Mouse (Mus musculus): ENCODE results near the gene Bdh2. TPM values are rescaled to one million over a fixed set of nuclear protein-coding genes. Genes with fewer than 3 reads are reported as not detected.

Bdh2 gene
- polyA plus RNA-seq, 1 experiment, result 3.9 TPM

- no peaks in the 10 kb centered on the region for H3K36me3 ChIP-seq (ENCODE audit: control insufficient read depth, insufficient read depth)
- no peak overlapping the region for H3K4me2 ChIP-seq (ENCODE audit: low read depth)
- H3K27me3 ChIP-seq (ENCODE audit: control insufficient read depth, insufficient read depth, insufficient read length), result no peaks in the 10 kb centered on the region
- H3K79me2 ChIP-seq (ENCODE audit: control insufficient read depth, insufficient read depth), result no peaks in the 10 kb centered on the region
- TF ChIP-seq POLR2AphosphoS2 (IDR thresholded peaks at IDR 0.05; ENCODE audit: insufficient read length, low read depth) (no peak), SRF (IDR thresholded peaks at IDR 0.05; ENCODE audit: control insufficient read depth, insufficient read length, low read depth) (no peak), MYOD1 (IDR thresholded peaks at IDR 0.05; ENCODE audit: control insufficient read depth in 1 of 3, insufficient read length in 2 of 3, low read depth in 2 of 3) (no peak), REST (IDR thresholded peaks at IDR 0.05; ENCODE audit: insufficient read depth, insufficient read length) (no peak), MYOG (IDR thresholded peaks at IDR 0.05; ENCODE audit: control insufficient read depth in 1 of 3, insufficient read depth in 1 of 3, insufficient read length in 2 of 3, low read depth in 2 of 3) (no peak), TCF12 (IDR thresholded peaks at IDR 0.05; ENCODE audit: insufficient read depth, poor library complexity, severe bottlenecking) (no peak)
- no peak overlapping the region for H3K4me3 ChIP-seq
- no peak overlapping the region for H3ac ChIP-seq (ENCODE audit: control insufficient read depth, insufficient read length)
These were observed 43.3 kb downstream of the Bdh2 start for GRCm38 (mm10) chr3:135324354-135324753.

GRCm38 (mm10) chr3:135327176-135327575 lies 46.2 kb downstream of the Bdh2 start:
- Histone ChIP-seq H3ac (ENCODE audit: control insufficient read depth, insufficient read length) (no peak overlapping the region), H3K36me3 (ENCODE audit: control insufficient read depth, insufficient read depth) (no peaks in the 10 kb centered on the region)
- TF ChIP-seq POLR2A (IDR thresholded peaks at IDR 0.05; ENCODE audit: insufficient read length, low read depth) (no peak), E2F4 (IDR thresholded peaks at IDR 0.05; ENCODE audit: insufficient read depth) (no peak), POLR2AphosphoS2 (IDR thresholded peaks at IDR 0.05; ENCODE audit: insufficient read length, low read depth) (no peak), MYOD1 (IDR thresholded peaks at IDR 0.05; ENCODE audit: control insufficient read depth in 1 of 3, insufficient read length in 2 of 3, low read depth in 2 of 3) (no peak), MYOG (IDR thresholded peaks at IDR 0.05; ENCODE audit: control insufficient read depth in 1 of 3, insufficient read depth in 1 of 3, insufficient read length in 2 of 3, low read depth in 2 of 3) (no peak), MAX (IDR thresholded peaks at IDR 0.05; ENCODE audit: low read depth) (no peak), SRF (IDR thresholded peaks at IDR 0.05; ENCODE audit: control insufficient read depth, insufficient read length, low read depth) (no peak), TCF12 (IDR thresholded peaks at IDR 0.05; ENCODE audit: insufficient read depth, poor library complexity, severe bottlenecking) (no peak), REST (IDR thresholded peaks at IDR 0.05; ENCODE audit: insufficient read depth, insufficient read length) (no peak), USF1 (IDR thresholded peaks at IDR 0.05; ENCODE audit: low read depth) (no peak), TCF3 (IDR thresholded peaks at IDR 0.05; ENCODE audit: insufficient read length, low read depth) (no peak), CEBPB (IDR thresholded peaks at IDR 0.05; ENCODE audit: insufficient read depth, poor library complexity, severe bottlenecking) (no peak)

GRCm38 (mm10) chr3:135327601-135328000 lies 46.6 kb downstream of the Bdh2 start:
- Histone ChIP-seq H3K36me3 (ENCODE audit: control insufficient read depth, insufficient read depth) (no peaks in the 10 kb centered on the region), H3K4me2 (ENCODE audit: low read depth) (no peak overlapping the region), H3K4me3 (no peak overlapping the region), H3ac (ENCODE audit: control insufficient read depth, insufficient read length) (no peak overlapping the region), H3K27me3 (ENCODE audit: control insufficient read depth, insufficient read depth, insufficient read length) (no peaks in the 10 kb centered on the region), H3K79me2 (ENCODE audit: control insufficient read depth, insufficient read depth) (no peaks in the 10 kb centered on the region)
- TF ChIP-seq MAX (IDR thresholded peaks at IDR 0.05; ENCODE audit: low read depth) (no peak), TCF3 (IDR thresholded peaks at IDR 0.05; ENCODE audit: insufficient read length, low read depth) (no peak), E2F4 (IDR thresholded peaks at IDR 0.05; ENCODE audit: insufficient read depth) (no peak), MYOG (IDR thresholded peaks at IDR 0.05; ENCODE audit: control insufficient read depth in 1 of 3, insufficient read depth in 1 of 3, insufficient read length in 2 of 3, low read depth in 2 of 3) (no peak), USF1 (IDR thresholded peaks at IDR 0.05; ENCODE audit: low read depth) (no peak), REST (IDR thresholded peaks at IDR 0.05; ENCODE audit: insufficient read depth, insufficient read length) (no peak), SRF (IDR thresholded peaks at IDR 0.05; ENCODE audit: control insufficient read depth, insufficient read length, low read depth) (no peak), POLR2A (IDR thresholded peaks at IDR 0.05; ENCODE audit: insufficient read length, low read depth) (no peak)

More at GRCm38 (mm10) chr3:135327176-135327575, 46.2 kb downstream of the Bdh2 start:
- H3K4me2 ChIP-seq (ENCODE audit: low read depth), result no peak overlapping the region
- no peaks in the 10 kb centered on the region for H3K79me2 ChIP-seq (ENCODE audit: control insufficient read depth, insufficient read depth)
- H3K4me3 ChIP-seq, result no peak overlapping the region
- no peaks in the 10 kb centered on the region for H3K27me3 ChIP-seq (ENCODE audit: control insufficient read depth, insufficient read depth, insufficient read length)

- H3K27me3 ChIP-seq (ENCODE audit: control insufficient read depth, insufficient read depth, insufficient read length), result no peaks in the 10 kb centered on the region
- H3K4me2 ChIP-seq (ENCODE audit: low read depth), result no peak overlapping the region
- no peaks in the 10 kb centered on the region for H3K36me3 ChIP-seq (ENCODE audit: control insufficient read depth, insufficient read depth)
- H3K4me3 ChIP-seq, result no peak overlapping the region
- TF ChIP-seq POLR2AphosphoS2 (IDR thresholded peaks at IDR 0.05; ENCODE audit: insufficient read length, low read depth) (no peak), SRF (IDR thresholded peaks at IDR 0.05; ENCODE audit: control insufficient read depth, insufficient read length, low read depth) (no peak), E2F4 (IDR thresholded peaks at IDR 0.05; ENCODE audit: insufficient read depth) (no peak), TCF12 (IDR thresholded peaks at IDR 0.05; ENCODE audit: insufficient read depth, poor library complexity, severe bottlenecking) (no peak), USF1 (IDR thresholded peaks at IDR 0.05; ENCODE audit: low read depth) (no peak), MYOG (IDR thresholded peaks at IDR 0.05; ENCODE audit: control insufficient read depth in 1 of 3, insufficient read depth in 1 of 3, insufficient read length in 2 of 3, low read depth in 2 of 3) (no peak), MAX (IDR thresholded peaks at IDR 0.05; ENCODE audit: low read depth) (no peak), CEBPB (IDR thresholded peaks at IDR 0.05; ENCODE audit: insufficient read depth, poor library complexity, severe bottlenecking) (no peak), REST (IDR thresholded peaks at IDR 0.05; ENCODE audit: insufficient read depth, insufficient read length) (no peak), MYOD1 (IDR thresholded peaks at IDR 0.05; ENCODE audit: control insufficient read depth in 1 of 3, insufficient read length in 2 of 3, low read depth in 2 of 3) (no peak), POLR2A (IDR thresholded peaks at IDR 0.05; ENCODE audit: insufficient read length, low read depth) (no peak), TCF3 (IDR thresholded peaks at IDR 0.05; ENCODE audit: insufficient read length, low read depth) (no peak)
- H3K79me2 ChIP-seq (ENCODE audit: control insufficient read depth, insufficient read depth), result no peaks in the 10 kb centered on the region
- no peak overlapping the region for H3ac ChIP-seq (ENCODE audit: control insufficient read depth, insufficient read length)
These were observed 47.5 kb downstream of the Bdh2 start for GRCm38 (mm10) chr3:135328560-135328959.

GRCm38 (mm10) chr3:135332691-135333090 lies 51.7 kb downstream of the Bdh2 start:
- no peak overlapping the region for H3K4me2 ChIP-seq (ENCODE audit: low read depth)
- no peak overlapping the region for H3ac ChIP-seq (ENCODE audit: control insufficient read depth, insufficient read length)
- H3K79me2 ChIP-seq (ENCODE audit: control insufficient read depth, insufficient read depth), result no peaks in the 10 kb centered on the region
- no peaks in the 10 kb centered on the region for H3K27me3 ChIP-seq (ENCODE audit: control insufficient read depth, insufficient read depth, insufficient read length)
- no peak overlapping the region for H3K4me3 ChIP-seq
- H3K36me3 ChIP-seq (ENCODE audit: control insufficient read depth, insufficient read depth), result no peaks in the 10 kb centered on the region
- TF ChIP-seq SRF (IDR thresholded peaks at IDR 0.05; ENCODE audit: control insufficient read depth, insufficient read length, low read depth), result no peak
- TF ChIP-seq E2F4 (IDR thresholded peaks at IDR 0.05; ENCODE audit: insufficient read depth), result no peak
- TF ChIP-seq MYOD1 (IDR thresholded peaks at IDR 0.05; ENCODE audit: control insufficient read depth in 1 of 3, insufficient read length in 2 of 3, low read depth in 2 of 3), result no peak
- TF ChIP-seq CEBPB (IDR thresholded peaks at IDR 0.05; ENCODE audit: insufficient read depth, poor library complexity, severe bottlenecking), result no peak
- TF ChIP-seq POLR2A (IDR thresholded peaks at IDR 0.05; ENCODE audit: insufficient read length, low read depth), result no peak
- no peak for TF ChIP-seq MYOG (IDR thresholded peaks at IDR 0.05; ENCODE audit: control insufficient read depth in 1 of 3, insufficient read depth in 1 of 3, insufficient read length in 2 of 3, low read depth in 2 of 3)
- TF ChIP-seq TCF3 (IDR thresholded peaks at IDR 0.05; ENCODE audit: insufficient read length, low read depth), result no peak
- no peak for TF ChIP-seq POLR2AphosphoS2 (IDR thresholded peaks at IDR 0.05; ENCODE audit: insufficient read length, low read depth)
- TF ChIP-seq REST (IDR thresholded peaks at IDR 0.05; ENCODE audit: insufficient read depth, insufficient read length), result no peak
- no peak for TF ChIP-seq TCF12 (IDR thresholded peaks at IDR 0.05; ENCODE audit: insufficient read depth, poor library complexity, severe bottlenecking)
- TF ChIP-seq USF1 (IDR thresholded peaks at IDR 0.05; ENCODE audit: low read depth), result no peak
